Mouse (Mus musculus) lung, postnatal 36 days (tissue): Measurements from ENCODE around the gene Colgalt1.

ENCODE experiments used
- DNase-seq: peaks from one replicate; pipeline ENCODE4 v3.0.0; 2022; ENCODE audit warnings: mixed read lengths

The Colgalt1 gene

DNA sequence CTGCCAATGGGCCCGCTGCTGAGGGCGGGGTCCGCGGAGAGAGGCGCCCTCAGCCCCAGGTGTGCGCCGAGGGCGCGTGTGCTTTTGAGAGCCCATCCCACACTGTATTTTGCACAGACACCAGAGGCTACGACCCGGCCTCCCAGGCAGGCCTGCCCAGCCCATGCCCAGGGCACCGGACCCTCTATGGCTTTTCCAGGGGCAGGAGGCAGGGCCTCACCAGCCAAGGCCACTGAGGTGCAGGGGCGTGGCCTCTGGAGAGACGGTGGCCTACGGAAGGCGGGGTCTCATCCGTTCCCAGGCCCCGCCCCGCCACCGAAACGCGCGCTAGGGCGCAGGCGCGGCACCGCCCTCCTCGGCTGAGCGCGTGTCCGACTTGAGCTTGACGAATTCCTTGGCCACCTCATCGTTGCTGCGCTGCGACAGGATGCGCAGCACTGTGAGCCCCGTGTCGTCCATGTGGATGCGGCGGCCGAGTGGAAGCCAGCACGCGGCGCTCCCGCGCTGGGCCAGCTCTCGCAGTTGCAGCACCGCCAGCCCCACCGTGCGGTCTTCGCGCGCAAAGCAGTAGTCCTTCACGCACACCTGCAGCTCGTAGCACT is 18.4 kb downstream of the Colgalt1 start:
- peak; percentile 96 for DNase-seq

DNA sequence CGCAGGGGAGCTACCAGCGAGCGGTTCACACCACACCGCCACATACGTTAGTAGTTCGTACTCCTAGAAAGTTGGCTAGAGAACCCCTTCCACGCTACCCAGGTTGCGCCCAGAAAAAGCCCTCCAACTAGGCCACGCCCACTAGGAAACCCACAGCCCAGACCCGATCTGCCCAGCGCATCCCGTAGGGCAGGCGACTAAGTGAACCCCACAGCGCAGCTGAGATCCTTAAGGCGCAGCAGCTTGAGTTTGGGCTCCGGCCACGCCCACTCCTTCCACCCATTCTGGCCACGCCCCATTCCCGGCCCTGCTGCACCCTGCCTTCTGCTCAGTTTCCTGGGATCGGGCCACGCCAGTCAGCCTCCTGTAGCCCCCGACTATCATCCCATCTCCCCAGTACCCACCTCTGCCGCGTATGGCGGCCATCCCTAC is 19.0 kb downstream of the Colgalt1 start:
- peak; percentile 69 for DNase-seq

DNA sequence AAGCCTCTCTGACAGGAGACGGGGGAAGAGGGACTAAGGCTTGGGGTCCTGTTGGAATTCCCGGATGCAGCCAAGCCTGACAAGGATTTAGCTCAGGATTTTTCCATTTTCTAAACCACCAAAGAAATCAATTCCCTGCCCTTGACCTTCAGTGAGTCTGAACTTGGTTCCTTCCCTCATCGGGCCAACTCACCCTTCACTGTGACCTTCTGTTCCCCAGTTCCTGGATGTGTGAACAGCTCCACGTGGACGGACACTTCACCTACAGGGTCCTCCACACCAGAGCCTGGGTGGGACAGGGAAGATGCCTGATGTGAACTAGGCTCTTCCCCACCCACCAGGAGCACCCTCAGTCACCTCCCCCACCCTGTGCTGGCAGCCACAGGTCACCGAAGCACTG is 20.0 kb downstream of the Colgalt1 start:
- no peak for DNase-seq

DNA sequence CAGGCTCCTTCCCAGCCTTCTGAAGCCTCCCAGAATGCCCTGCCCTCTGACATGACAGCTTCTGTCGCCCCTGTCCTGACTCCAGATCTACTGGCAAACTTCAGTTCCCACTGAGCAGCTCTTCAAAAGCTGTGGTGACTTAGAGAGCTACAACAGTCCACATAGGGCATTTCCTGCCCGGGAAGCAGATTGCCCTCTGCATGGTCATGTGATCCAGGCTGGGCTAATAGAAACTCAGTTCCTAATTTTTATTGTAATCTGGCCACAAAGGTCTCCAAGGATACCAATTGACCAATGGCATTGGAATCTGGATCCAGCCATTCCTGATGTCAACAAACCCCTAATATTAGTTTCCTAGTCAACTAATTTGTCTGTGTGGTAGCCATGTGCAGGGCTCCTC is 21.1 kb downstream of the Colgalt1 start:
- peak; percentile 42 for DNase-seq

DNA sequence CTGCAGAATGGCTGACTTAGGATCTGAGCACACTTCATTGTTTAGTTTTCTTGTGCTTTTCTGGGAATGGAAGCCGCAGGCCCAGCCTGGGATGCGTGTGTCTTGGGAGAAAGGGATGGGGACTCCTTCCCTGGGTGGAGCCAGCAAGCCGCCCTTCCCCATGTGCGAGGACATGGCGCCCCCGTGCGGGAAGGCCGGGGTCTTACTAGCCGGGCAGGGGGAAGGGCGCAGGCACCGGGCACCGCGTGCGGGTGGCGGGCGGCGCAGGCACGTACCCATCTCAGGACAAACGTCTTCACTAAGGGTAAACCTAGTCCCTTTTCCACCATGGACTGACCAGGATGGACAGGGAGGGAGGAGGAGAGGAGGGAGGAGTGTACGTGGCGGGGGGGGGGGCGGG is 22.4 kb downstream of the Colgalt1 start:
- DNase-seq: peak; percentile 72

DNA sequence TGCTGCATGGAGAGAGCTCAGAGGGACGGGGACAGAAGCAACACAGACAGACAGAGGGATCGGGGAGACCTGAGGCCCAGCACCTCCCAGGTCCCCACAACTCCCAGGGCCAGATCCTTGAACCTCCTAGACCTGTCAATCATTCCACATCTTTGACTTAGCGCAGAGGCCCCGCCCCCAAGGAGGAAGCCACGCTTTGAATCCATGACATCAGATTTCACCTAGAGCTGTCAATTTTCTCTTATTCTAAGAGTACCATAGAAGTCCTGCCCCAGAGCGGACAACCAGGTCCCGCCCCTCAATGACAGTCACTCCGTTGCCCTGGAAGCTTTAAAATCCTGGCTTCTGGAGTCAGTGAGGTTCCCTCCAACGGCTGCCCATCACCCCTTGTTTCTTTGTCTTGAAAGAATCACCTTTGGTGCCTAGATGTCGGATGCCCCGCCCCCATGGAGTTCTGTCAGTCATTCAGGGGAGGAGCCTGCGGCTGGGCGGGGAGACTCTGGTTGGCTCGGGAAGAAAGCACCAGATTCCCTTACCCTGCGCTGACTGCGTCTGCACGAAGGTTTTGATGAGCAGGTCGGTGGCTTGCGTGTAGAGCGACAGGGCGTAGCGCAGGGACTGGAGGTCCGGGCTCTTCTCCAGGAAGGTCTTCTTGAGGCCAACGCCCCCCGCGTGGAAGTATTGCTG is 23.3 kb downstream of the Colgalt1 start:
- peak; percentile 84 for DNase-seq

DNA sequence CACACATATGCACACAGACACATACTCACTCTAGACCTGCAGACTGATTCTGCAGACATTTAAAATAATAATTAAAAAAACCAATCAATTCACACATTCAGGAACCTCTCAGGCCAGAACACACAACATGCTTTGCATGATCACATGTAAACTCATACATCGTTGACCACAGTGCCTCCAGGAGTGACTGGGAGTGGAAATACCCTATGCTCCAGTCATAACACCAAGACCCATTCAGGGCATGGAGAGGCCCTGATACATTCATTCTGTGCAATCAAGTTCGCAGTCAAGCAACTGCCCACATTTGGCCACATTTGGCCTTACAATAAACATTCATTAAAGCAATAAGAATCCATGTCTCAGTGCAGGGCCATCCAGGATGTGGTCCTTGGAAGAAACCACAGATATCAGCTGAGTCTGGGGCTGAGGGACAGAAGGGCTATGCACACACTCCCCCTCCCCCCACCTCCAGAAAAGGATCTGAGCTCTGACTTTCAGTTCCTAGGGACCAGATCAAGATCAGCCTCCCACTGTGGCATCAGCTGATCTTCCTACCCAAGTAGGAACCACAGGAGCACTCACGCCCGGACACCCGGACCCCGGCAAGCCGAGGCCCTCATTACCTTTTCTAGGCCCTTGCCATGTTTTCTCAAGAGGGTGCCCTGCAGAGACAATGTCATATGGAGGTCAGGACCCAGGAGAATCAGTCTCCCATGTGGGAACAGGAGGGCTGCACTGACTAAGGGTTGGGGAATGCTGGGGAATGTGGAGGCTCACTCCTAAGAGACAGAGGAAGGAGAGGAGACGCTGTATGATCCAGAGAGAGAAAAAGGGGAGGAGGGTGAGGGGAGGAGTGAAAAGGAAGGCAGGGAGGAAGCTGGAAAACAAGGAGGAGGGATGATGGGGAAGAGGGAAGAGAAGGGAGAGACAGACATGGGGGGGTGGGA is 26.6 kb downstream of the Colgalt1 start:
- no peak for DNase-seq

DNA sequence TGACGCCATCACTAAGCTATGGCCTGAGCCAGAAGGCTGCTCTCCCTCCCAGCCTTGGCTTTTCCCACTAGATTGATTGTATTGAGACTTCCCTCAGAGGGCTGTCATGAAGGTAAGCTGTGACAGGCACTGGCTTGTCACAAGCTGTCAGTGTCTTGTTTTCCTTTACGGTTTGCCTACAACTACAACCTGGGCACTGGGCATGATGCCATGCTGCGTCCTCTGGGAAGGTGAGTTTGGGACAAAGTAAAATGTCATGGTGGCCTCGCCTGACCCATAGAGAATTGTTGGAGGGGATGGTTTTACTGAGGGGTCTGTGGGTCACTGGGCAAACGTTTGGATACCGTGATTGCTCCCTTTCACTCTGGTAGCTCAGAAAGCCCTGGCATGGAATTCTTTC is 27.5 kb downstream of the Colgalt1 start:
- DNase-seq: no peak

DNA sequence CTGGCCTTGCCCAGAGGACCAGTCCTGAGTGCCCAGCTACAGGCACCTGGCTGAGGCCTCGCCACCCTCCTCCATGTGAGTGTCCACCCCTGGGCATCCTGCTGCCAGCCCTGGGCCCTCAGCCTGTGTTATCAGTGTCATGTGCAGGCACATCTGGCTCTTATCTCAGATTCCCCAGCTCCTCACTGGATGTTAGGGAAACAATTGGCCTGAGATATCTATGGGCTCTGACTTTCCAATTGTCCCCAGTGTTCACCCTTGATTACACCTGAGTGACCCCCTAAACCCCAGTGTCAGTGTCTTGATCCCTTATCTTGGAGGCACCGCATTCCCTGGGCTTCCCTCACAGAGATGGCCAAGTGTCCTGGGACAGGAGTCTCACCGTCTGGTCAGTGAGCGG is 28.5 kb downstream of the Colgalt1 start:
- no peak for DNase-seq

DNA sequence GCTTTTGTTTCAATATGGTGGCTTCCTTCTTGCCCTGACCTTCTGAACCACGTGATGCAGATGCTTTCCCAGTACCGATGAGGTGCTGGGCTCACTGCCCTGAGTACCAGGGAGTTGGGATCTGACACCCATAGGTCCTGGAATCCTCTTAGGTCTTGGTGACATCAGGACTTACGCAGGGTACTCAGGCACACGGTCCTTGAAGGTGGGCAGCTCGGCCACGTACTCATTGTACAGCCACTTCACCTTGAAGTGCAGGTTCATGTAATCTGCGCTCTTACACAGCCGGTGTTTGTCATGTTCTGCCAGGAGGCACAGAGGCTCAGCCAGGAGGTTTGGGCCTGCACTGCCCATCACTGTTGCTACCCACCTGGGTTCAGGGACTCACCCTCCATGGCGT is 34.7 kb downstream of the Colgalt1 start:
- DNase-seq: no peak

DNA sequence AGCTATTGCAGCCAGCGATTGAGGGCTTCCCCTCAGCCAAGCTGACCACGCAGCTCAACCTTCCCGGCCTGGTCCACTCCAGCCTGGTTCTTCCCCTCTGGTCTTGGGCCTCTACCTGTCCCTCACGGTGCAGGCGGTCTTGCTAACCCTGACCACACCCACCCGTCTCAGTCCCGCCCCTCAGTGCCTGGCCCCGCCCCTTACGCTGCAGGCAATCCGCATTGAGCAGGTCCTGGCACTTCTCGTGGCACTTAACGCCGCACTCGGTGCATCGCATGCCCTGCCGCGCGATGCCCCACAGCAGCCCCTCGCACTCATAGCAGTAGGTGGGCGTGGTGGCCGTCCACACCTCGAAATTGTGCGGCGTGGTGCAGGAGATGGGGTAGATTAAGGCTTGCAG is 43.8 kb downstream of the Colgalt1 start:
- DNase-seq: peak; percentile 46

DNA sequence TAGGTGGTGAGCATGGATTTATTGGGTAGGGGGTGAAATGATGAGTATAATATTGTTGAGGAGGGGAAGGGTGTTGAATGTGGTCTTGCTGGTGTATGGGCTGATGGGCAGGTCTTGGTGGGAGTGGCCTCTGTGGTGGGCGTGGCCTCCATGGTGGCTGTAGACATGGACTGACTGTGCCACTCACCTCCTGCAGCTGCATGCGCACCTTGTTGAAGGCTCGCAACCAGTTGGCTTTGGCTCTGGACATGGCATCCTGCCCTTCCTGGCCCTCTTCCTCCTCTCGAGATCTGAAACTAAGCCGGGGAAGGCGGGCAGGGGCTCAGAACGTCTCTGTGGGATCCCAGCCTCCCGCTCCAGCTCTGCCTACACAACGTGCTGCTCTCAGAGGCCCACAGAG is 47.0 kb downstream of the Colgalt1 start:
- no peak for DNase-seq

DNA sequence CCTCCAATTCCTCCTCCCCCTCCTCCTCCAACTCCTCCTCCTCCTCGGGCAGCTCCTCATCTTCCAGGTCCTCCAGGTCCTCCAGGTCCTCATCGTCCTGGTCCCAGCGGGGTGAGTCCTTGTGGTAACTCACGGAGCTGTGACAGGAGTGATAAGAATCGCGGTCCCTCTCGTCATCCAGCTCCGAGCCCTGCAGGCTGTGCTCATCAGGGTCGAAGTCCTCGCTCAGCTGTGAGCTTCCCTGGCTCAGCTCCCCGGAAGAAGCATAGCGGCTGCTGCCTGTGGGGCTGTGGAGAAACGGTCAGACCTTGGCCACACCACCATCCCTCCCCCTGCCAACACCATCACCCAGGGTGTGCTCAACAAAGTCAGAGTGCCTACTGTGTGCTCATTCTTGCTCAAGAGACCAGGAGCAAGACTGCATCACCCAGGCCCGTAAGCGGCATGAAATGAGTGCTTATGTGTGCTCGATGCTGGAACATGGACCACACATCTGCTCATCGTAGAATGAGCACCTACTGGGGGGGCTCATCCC is 47.8 kb downstream of the Colgalt1 start:
- no peak for DNase-seq

DNA sequence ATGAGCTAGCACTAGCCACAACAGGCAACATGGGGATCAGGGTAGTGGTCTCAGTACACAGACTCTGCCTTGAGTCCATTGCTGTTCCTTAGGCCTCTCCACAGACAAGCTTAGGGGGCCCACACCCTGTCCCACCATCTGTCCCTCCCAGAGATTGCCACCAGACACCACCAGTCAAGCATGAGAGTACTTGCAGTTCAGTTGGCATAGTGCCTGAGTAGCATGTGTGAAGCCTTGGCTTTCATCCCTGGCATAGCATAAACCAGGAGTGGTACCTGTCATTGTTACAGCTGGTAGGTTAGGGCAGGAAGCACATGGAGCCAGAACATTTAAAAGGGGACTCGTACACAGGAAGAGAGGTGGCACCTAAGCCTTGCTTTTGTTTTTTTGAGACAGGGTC is 49.0 kb downstream of the Colgalt1 start:
- DNase-seq: no peak

DNA sequence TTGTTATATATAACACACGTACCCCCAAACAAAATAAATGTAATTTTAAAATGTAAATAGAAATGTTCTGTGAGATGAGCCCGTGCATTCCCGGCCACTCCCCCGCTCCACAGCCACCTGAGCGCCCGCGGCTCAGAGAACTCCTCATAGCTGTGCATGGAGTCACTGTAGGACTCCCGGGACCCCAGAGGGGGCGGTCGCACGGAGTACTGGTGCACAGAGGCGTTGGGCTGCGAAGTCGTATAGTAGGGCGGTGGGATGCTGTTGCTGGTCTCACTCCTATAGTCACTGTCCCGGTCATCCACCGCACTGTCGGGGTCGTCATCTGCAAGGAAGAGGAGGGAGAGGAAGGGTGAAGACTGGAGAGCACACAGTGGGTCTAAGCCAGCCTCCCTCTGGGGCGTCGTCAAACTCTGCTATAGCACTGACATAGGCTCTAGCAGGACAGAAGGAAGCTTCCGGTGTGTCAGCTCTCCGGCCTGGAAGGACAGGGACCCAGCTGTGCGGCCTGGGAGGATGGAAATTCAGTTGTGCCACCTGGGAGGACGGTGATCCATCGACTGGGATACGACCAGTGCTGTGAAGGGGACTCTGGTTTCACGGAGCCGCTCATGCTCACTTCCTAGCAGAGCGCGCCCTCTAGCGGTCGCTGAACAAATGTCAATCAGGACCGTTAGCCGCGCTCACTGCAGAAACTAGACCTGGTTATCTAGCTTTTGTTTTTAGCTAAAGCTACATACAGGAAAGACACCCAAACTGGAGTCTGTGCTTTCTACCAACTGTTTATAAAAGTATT is 49.7 kb downstream of the Colgalt1 start:
- peak; percentile 91 for DNase-seq

DNA sequence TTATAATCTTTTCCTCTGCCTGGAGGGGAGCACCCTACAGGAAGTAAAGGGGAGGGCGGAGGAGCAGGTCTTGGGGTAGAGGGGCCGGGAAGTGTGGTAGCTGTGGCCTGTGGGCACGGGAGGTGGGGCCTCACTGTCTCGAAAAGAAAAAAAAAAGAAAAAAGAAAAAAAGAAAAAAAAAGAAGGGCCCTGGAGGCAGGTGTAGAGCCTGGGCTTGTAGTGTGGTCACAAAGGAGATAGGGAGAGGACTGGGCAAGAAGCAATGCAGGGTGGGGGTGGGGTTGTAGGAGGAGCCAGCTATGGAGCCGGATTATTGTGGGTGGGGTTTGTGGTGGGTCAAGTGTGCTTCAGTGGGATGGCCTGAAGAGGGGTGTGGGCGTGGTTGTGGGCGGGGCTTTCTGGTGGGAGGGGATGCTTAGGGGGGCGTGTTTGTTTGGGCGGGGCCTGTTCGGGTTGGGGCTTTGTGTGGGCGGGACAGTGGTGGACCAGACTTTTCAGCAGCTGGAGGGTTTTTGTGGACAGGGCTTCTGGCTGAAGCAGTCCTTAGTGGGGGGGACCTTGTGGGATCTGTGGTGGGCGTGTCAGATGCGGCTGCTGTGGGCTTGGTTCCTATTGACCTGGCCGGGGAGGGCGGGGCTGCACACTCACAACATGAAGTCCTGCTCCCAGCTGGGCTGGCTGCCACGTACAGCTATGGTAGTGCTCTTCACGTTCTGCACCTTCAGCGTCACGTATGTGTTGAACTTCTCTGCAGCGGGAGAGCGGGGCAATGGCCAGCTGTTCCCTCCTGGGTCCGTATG is 54.7 kb downstream of the Colgalt1 start:
- peak; percentile 70 for DNase-seq

DNA sequence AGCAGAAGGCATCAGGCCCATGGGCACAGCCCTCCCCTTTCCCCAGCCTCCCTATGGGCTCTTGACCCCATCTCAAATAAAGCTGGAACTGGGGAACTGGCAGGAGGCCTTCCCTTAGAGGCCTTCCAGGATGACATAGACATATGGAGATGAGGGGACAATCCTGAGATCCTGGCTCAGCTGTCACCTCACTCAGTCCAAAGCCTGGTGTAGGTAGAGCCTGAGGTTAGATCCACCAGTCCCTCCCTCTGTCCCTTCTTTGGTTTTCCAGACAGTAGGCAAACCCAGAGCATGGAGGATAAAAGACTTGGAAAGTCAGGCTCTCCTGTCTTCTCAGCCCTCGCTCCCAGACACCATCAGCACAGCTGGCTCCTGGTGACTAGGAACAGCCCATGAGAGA is 56.1 kb downstream of the Colgalt1 start:
- no peak for DNase-seq

DNA sequence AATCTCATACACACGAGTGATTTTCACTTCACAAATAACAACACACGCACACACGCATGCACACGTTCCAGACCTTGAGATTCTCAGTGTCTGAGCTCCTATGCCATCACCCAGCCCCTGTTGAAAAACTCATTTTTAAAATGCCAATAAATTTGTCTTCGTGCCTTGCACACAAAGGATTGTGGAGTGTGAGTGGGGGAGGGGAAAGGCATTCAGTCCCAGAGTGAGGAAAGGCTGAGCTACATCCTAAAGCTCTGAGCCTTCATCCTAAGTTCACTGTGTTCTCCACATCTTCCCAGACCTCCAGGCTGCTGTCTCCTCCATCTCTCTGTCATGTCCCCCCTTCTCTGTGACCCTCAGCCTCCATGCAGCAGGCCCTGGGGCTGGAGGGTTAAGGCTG is 56.5 kb downstream of the Colgalt1 start:
- no peak for DNase-seq

DNA sequence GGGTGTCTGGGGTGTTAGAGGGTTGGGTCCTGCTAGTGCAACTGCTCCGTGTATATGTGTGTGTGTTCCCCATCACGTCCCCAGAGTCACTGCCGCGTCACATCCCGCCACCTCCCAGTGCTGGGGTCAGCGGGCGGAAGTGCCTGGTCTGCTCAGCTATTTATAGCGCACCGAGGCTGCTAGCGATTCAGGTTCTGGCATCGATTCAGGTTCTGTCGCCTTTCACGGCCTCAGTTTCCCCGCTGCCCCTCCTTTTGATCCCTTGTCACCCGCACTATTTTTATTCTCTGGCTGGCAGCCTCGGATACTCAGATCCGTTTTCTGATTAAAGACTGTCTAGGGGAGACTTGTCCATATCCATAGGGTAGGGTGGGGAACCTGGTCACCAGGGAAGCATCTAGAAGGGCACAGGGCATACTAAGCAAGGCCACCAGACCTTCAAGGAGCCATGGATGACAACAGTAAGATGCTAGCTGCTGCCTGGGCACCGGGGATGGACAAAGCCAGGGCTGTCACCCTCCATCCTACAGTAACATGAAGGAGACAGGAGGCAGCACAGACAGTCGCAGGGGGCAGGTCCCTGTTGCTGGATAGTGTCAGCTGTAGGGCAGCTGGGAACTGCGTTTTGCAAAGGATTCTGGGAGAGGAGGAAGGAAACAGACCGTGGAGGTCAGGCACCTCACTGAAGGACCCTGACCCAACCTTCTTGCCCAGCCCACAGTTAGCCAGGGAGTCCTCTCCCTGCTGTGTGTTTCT is 57.6 kb downstream of the Colgalt1 start:
- no peak for DNase-seq

DNA sequence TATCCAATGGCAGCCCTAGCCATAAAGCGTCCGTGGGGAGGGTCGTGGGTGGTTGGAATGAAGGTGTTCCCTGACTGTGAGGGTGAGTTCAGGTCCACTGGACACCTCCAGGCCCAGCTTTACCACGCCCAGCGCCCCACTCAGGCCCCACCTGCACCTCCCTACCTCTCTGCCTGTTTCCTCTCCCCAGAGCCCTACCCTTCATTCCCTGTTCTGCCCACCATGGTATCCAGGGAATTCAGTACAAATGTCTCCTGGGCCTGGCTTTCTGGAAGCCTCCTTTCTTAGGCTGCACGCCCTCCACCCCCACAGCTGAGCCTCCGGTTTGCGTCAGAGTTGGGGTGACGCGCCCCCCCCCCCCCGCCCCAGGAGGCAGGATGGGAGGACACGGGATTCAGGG is 59.4 kb downstream of the Colgalt1 start:
- no peak for DNase-seq
